Mouse (Mus musculus) T-helper 2 cell (primary cell): ENCODE results near the gene Arhgef3.

Experiments used
- in situ Hi-C: fragments of 300-600 bp; cut with MboI, MseI; formaldehyde crosslinking; loops from one replicate; pipeline ENCODE4 v1.15.1; 2025; ENCODE audit warnings: high pct_unique_total_duplicates

Gene Arhgef3

GRCm38 (mm10) chr14:27253391-27253790 lies 138.7 kb downstream of the Arhgef3 start:
- in situ Hi-C loops, result loop anchor here (10.0 kb wide), 1 partner anchor 161 kb away; no protein-coding TSS in a partner anchor

- in situ Hi-C loops, result no loop called here
Observed at GRCm38 (mm10) chr14:27262349-27262748, 147.7 kb downstream of the Arhgef3 start.

- in situ Hi-C loops, result no loop called here
Observed at GRCm38 (mm10) chr14:27266601-27267000, 151.9 kb downstream of the Arhgef3 start.

- in situ Hi-C loops, result no loop called here
Observed at GRCm38 (mm10) chr14:27268137-27268536, 153.4 kb downstream of the Arhgef3 start.

- in situ Hi-C loops, result no loop called here
Observed at GRCm38 (mm10) chr14:27268986-27269700, 154.4 kb downstream of the Arhgef3 start.

GRCm38 (mm10) chr14:27269836-27270235 lies 155.1 kb downstream of the Arhgef3 start:
- in situ Hi-C loops, result no loop called here

DNA sequence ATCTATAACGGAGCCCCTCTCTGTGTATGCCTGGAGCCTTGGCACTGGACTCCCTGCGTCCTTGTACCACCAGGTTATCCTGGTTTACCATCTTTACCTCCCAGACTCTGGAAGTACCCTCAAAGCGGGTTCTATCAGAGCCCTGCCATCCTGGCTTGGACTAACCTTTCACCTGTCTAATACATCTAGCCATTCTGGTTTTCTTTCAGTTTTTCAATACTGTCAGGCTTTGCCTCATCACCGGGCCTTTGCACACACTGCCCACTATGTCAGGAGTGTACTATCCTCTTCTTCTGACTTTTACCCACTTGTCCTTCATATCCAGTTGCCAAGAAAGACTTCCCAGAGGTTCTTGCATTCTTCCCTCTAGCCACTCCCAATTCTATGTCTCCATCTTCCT lies 155.8 kb downstream of the Arhgef3 start:
- in situ Hi-C loops, result no loop called here

DNA sequence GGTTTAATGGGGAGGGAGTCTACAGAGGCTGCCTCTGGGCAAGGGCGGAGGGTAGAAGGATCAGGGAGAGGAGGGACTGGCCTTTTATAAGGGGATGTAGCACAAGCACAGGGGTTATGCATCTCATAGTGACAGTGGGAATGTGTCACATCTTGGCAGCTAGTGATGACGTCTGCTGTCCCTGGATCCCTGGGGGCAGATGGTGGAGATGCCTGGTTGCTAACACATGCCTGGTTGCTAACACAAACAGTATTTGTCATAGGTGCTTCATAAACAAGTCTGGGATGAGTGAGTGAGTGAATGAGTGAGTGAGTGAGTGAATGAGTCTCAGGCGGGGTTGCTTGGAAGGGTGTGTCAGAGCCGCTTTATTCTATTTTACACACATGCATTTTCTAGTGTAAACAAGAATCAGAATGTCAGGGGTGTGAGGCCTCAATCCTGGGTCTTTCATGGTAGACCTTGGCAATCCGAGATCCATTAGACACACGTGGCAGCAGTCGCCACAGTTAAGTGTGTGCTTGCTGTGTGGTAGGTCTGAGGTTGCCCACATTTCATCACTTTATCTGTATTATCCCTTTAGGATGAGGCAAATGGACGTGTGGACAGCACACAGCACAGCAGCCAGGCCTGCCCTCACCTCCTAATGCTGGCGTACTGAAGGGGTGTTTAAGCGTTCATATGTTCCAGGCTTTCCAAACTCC lies 156.8 kb downstream of the Arhgef3 start:
- in situ Hi-C loops, result no loop called here

DNA sequence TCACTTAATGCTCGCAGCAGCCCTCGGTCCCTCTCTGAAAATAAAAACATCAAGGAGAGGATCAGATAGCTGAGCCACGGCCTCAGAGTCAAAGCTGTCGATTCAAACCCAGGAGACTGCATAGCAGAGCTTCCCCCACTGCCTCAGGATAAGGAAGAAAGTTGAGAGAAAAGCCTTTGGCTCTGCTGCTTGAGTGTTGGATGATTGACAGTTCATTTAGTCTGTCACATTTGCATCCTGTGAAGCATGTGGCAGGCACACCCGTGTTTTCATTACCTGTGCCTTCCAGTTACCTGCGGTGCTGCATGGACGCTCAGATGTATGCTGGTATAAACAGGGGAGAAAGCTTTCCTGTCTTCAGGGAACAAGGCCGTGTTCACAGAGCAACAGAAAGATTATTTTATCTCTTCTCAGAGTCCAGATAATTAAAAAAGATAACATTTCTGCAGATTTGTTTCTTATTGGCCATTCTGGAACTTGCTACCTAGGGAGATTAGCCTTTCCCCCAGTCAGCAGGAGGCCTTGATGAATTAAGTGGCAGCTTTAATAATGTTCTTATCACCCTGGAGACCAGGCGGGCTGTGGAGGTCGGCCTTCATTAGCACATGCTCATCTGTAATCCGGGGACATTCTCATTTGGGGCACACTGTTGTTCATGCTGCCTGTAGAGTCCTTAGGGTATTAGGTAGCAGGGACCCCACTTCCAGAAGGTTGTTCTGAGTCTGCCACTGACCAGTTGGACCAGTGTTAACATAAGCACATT lies 157.6 kb downstream of the Arhgef3 start:
- in situ Hi-C loops, result no loop called here

DNA sequence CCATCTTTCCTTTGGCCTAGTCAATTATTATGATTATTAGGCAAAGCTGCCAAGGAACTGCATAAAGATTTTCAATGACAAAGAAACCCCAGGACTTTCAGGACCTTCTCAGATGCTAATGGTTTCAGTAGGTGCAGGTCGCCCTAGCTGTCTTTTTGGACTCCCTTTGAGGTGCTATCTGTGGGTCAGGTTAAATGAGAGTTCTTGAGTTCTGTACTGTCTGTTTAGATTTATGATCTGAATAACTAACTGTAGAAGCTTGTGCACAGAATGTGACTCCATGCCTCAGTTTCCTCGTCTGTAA lies 158.1 kb downstream of the Arhgef3 start:
- in situ Hi-C loops, result no loop called here

GRCm38 (mm10) chr14:27273169-27273568 lies 158.5 kb downstream of the Arhgef3 start:
- in situ Hi-C loops, result no loop called here

GRCm38 (mm10) chr14:27277259-27277658 lies 162.6 kb downstream of the Arhgef3 start:
- in situ Hi-C loops, result no loop called here

DNA sequence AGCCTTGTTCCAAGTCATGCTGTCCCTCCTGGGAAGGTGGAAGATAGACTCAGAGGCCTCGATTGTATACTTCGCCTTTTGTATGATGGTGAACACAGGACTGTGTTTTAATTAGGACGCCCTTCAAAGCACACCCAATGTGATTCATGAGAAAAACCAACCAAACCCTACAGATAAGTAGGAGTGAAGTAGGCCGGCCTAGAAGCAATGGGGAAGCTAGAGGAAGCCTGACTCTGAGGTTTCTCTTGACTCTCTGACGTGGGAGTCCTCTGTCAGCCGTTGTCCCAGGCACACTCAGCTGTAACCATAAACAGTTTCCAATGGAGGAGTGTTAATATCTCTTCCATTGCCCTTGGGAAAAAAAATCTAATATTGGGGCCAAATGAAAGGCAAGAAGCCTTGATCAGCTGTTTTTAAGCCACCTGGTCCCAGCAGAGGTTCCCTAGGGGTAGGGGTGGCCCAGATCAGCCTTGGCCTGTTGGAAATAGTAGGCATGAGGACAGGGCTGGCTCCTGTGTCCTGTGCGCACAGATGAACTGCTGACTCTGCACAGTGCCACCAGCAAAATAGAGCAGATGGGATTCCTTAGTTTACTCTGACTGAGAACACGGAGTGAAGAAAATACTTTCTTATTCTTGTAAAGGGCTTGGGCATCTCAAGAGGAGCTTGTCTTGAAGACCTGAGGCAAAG lies 165.6 kb downstream of the Arhgef3 start:
- in situ Hi-C loops, result loop anchor here (10.0 kb wide), 1 partner anchor 526 kb away; no protein-coding TSS in a partner anchor

GRCm38 (mm10) chr14:27283956-27284355 lies 169.3 kb downstream of the Arhgef3 start:
- in situ Hi-C loops, result loop anchor here (10.0 kb wide), 1 partner anchor 529 kb away; no protein-coding TSS in a partner anchor

GRCm38 (mm10) chr14:27286202-27286601 lies 171.5 kb downstream of the Arhgef3 start:
- in situ Hi-C loops, result loop anchor here (10.0 kb wide), 1 partner anchor 531 kb away; no protein-coding TSS in a partner anchor

- in situ Hi-C loops, result loop anchor here (10.0 kb wide), 1 partner anchor 534 kb away; no protein-coding TSS in a partner anchor
Observed at GRCm38 (mm10) chr14:27289053-27289452, 174.4 kb downstream of the Arhgef3 start.

DNA sequence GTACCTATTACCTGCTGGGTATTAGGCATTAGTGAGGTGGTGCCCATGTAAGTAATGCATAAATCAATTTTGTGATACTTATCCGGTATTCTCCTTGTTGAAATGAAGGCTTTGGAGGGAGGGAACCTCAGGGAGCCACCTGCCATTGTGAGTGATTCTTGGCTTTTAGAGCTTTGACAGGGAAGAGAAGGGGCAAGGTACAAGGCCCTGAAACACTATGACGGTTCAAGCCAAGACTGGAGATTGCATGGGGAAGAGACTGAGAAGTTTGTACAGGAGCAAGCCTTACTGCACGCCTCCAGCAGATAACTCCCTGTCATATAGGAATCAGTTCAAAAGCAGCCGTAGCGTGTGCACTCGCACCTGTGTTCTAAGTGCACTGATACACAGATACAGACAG lies 177.4 kb downstream of the Arhgef3 start:
- in situ Hi-C loops, result no loop called here

- in situ Hi-C loops, result no loop called here
Observed at GRCm38 (mm10) chr14:27295821-27296220, 181.1 kb downstream of the Arhgef3 start.

- in situ Hi-C loops, result no loop called here
Observed at GRCm38 (mm10) chr14:27296987-27297386, 182.3 kb downstream of the Arhgef3 start.

GRCm38 (mm10) chr14:27298875-27299274 lies 184.2 kb downstream of the Arhgef3 start:
- in situ Hi-C loops, result no loop called here

GRCm38 (mm10) chr14:27299705-27300104 lies 185.0 kb downstream of the Arhgef3 start:
- in situ Hi-C loops, result no loop called here
